Mouse (Mus musculus): Measurements from ENCODE around the gene Rapgef1.

DNA sequence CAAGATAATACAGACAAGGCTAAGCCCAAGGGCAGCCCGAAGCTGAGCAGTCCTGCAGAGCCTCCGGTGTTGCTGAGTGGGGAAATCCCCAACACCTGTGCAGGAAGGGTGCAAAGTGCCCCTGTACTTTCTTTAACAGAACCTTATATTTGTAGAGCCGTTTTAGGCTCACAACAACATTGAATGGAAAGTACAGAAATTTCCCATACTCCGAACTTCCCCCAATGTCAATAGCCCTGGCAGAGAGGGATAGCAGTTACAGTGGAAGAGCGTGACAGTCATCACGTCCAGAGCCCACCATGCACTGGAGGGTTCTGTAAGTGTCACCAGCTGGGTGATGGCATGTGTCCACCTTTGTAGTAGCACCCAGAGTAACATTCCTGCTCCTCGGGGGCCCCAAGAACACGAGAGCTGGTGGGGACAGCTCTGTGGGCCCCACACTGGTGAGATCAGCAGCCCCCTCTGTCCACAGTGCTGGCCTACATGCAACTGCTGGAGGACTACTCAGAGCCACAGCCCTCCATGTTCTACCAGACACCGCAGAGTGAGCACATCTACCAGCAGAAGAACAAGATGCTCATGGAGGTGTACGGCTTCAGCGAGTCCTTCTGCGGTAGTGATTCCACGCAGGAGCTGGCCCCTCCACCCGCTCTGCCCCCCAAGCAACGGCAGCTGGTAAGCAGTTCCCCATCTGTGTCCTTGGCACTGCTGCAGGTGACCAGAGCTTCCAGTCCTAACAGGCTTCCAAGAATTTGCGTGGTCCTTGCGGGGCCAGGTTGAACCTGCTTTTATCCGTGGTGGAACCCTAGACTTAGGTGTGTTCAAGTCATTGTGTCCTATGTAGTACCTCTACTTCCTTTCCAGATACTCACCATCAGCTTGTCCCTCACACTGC is 87.5 kb downstream of the Rapgef1 start:
- TF ChIP-seq ZNF384 (IDR thresholded peaks at IDR 0.05; ENCODE audit: low read depth, low read length) (no peak), MAFK (IDR thresholded peaks at IDR 0.05; ENCODE audit: insufficient read depth, low read depth, low read length) (no peak), HCFC1 (IDR thresholded peaks at IDR 0.05; ENCODE audit: borderline replicate concordance, insufficient read depth, low read length) (no peak)

All from ES-E14 (cell line).